12 mouse cellular contexts compared by ENCODE assay signal in the genomic region with DNA sequence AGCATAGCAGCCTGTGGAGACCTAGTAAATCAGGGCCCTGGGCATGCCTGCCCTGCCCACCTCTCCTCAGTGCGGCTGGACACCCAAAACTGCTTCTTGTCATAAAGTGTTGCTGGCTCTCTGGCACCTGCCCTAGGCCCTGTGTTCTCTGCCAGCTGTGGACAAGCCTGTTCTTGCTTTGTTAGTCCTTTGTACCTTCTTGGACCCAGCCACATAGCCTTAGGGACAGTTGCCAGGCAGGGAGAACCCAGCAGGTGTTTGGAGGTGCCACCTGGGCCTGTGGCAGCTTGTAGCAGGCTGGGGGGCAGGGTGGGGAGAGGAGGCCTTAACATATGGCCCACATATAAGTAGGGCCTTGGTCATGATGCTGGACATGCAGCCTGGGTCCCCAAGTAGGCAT.
DNase-seq lines count a peak whose midpoint lies in the region; ATAC-seq and TF ChIP-seq lines count a peak whose summit lies in the region.
"Had no signal": no experiment of that assay in that cellular context is flagged by ENCODE, and none has a peak within 500 bp of the region (broad histone marks: within the 10 kb centered on the region; RNA-seq: fewer than 3 reads in every experiment).

No protein-coding gene starts in this region.

- no peak overlapping the region for H3K4me2 ChIP-seq in heart, embryonic 11.5 days
- H3K4me2 ChIP-seq in CH12.LX (ENCODE audit: insufficient read depth, low read depth, poor library complexity, severe bottlenecking): no peak overlapping the region
- no peak overlapping the region for H3K4me2 ChIP-seq in liver, embryonic 15.5 days

- no peak for TF ChIP-seq EP300 in heart, adult 2 months (IDR thresholded peaks at IDR 0.05; ENCODE audit: insufficient read depth, low read depth, low read length)
- TF ChIP-seq EP300 in CH12.LX (IDR thresholded peaks at IDR 0.05; ENCODE audit: low read length): no peak

- no peaks in the 10 kb centered on the region for H3K27me3 ChIP-seq in heart, embryonic 11.5 days (ENCODE audit: control insufficient read depth, insufficient read depth, low read length)
- H3K27me3 ChIP-seq in heart, adult 2 months (ENCODE audit: control insufficient read depth, insufficient read depth, low read length): no peaks in the 10 kb centered on the region
- H3K27me3 ChIP-seq in CH12.LX (replicated peaks): no peaks in the 10 kb centered on the region
- peaks cover 20% of the 10 kb centered on the region for H3K27me3 ChIP-seq in hindbrain, embryonic 10.5 days (ENCODE audit: insufficient read depth, poor library complexity, severe bottlenecking)
- H3K27me3 ChIP-seq in liver, embryonic 15.5 days: no peaks in the 10 kb centered on the region

- dilution Hi-C loops in CH12.LX (cut with MboI; ENCODE audit: extremely low pct_ligation_motif_present, extremely low pct_unique_long_range_greater_than_20kb, low sequenced_read_pairs): no loop called here

- H3K79me2 ChIP-seq in heart, adult 2 months (replicated peaks; ENCODE audit: control insufficient read depth, insufficient read depth, low read length): no peaks in the 10 kb centered on the region
- no peaks in the 10 kb centered on the region for H3K79me2 ChIP-seq in CH12.LX (replicated peaks; ENCODE audit: control insufficient read depth, extremely low read depth, insufficient read depth, poor library complexity, severe bottlenecking)

- ATAC-seq in heart, embryonic 11.5 days (replicated peaks; ENCODE audit: insufficient number of reproducible peaks, low FRiP score, low TSS enrichment): no peak
- ATAC-seq in liver, embryonic 15.5 days (ENCODE audit: insufficient read depth): no peak
- ATAC-seq: activated CD4-positive, CD25-positive, alpha-beta regulatory T cell, adult 4 months had no signal

- no peak for TF ChIP-seq POLR2A in heart, adult 2 months (IDR thresholded peaks at IDR 0.05; ENCODE audit: insufficient read depth, low read depth, low read length)
- TF ChIP-seq POLR2A in CH12.LX (IDR thresholded peaks at IDR 0.05; ENCODE audit: low read depth, low read length): no peak

- peak overlapping the region; percentile 44; the same call in 1 of the 2 replicates for H3K9ac ChIP-seq in heart, embryonic 11.5 days (ENCODE audit: low read depth, low read length)
- H3K9ac ChIP-seq in heart, adult 2 months (ENCODE audit: low read depth, low read length): no peak overlapping the region
- no peak overlapping the region for H3K9ac ChIP-seq in CH12.LX (ENCODE audit: insufficient read depth, low read depth)
- H3K9ac ChIP-seq in liver, embryonic 15.5 days: peak overlapping the region; percentile 60; the same call in 1 of the 2 replicates

- H3K4me3 ChIP-seq in heart, embryonic 11.5 days (ENCODE audit: low read depth, low read length): no peak overlapping the region
- no peak overlapping the region for H3K4me3 ChIP-seq in heart, adult 2 months
- H3K4me3 ChIP-seq in CH12.LX (replicated peaks in 1 of 3; ENCODE audit: low read depth in 2 of 3, low read length in 2 of 3, poor library complexity in 1 of 3): no peak overlapping the region
- no peak overlapping the region for H3K4me3 ChIP-seq in hindbrain, embryonic 10.5 days
- H3K4me3 ChIP-seq in liver, embryonic 15.5 days (replicated peaks): no peak overlapping the region
- H3K4me3 ChIP-seq in layer of hippocampus, adult 2 months: no peak overlapping the region

- H3K4me1 ChIP-seq in heart, embryonic 11.5 days (ENCODE audit: control insufficient read depth, insufficient read depth, low read length): peaks cover 94% of the 10 kb centered on the region
- peaks cover 27% of the 10 kb centered on the region for H3K4me1 ChIP-seq in heart, adult 2 months (ENCODE audit: control insufficient read depth, insufficient read depth, low read length)
- H3K4me1 ChIP-seq in CH12.LX (ENCODE audit: control insufficient read depth in 1 of 2, insufficient read depth in 2 of 2): peaks cover 33 to 62% of the 10 kb centered on the region in 2 experiments
- peaks cover 99% of the 10 kb centered on the region for H3K4me1 ChIP-seq in hindbrain, embryonic 10.5 days (replicated peaks)
- peaks cover 98% of the 10 kb centered on the region for H3K4me1 ChIP-seq in liver, embryonic 15.5 days (replicated peaks)

- H3K9me3 ChIP-seq in heart, embryonic 11.5 days (replicated peaks; ENCODE audit: control insufficient read depth, low read length): no peaks in the 10 kb centered on the region
- no peaks in the 10 kb centered on the region for H3K9me3 ChIP-seq in CH12.LX (replicated peaks; ENCODE audit: low read length)
- H3K9me3 ChIP-seq in hindbrain, embryonic 10.5 days: no peaks in the 10 kb centered on the region
- H3K9me3 ChIP-seq in liver, embryonic 15.5 days (replicated peaks): no peaks in the 10 kb centered on the region

- H3K27ac ChIP-seq in heart, embryonic 11.5 days (ENCODE audit: low read depth, low read length): peak overlapping the region; percentile 54; the same call in 1 of the 2 replicates
- no peak overlapping the region for H3K27ac ChIP-seq in heart, adult 2 months
- H3K27ac ChIP-seq in CH12.LX (ENCODE audit: insufficient read depth, low read depth): no peak overlapping the region
- peak overlapping the region; percentile 87 for H3K27ac ChIP-seq in hindbrain, embryonic 10.5 days
- H3K27ac ChIP-seq in liver, embryonic 15.5 days (replicated peaks): peak overlapping the region; percentile 98
- no peak overlapping the region for H3K27ac ChIP-seq in layer of hippocampus, adult 2 months

- in situ Hi-C loops in CH12.LX (cut with MboI; ENCODE audit: low pct_ligation_motif_present, low pct_unique_long_range_greater_than_20kb, low sequenced_read_pairs): no loop called here

- TF ChIP-seq RAD21 in CH12.LX (IDR thresholded peaks at IDR 0.05; ENCODE audit: low read depth, low read length): no peak

- no peaks in the 10 kb centered on the region for H3K36me3 ChIP-seq in heart, embryonic 11.5 days (ENCODE audit: control insufficient read depth, insufficient read depth, low read length)
- no peaks in the 10 kb centered on the region for H3K36me3 ChIP-seq in heart, adult 2 months (ENCODE audit: control insufficient read depth, insufficient read depth, low read length)
- no peaks in the 10 kb centered on the region for H3K36me3 ChIP-seq in CH12.LX (replicated peaks in 1 of 2; ENCODE audit: control insufficient read depth in 1 of 2, insufficient read depth in 1 of 2, low read length in 1 of 2)
- no peaks in the 10 kb centered on the region for H3K36me3 ChIP-seq in hindbrain, embryonic 10.5 days
- no peaks in the 10 kb centered on the region for H3K36me3 ChIP-seq in liver, embryonic 15.5 days (replicated peaks)

- no peak for TF ChIP-seq CTCF in heart, adult 2 months (IDR thresholded peaks at IDR 0.05)
- TF ChIP-seq CTCF in CH12.LX (conservative IDR thresholded peaks at IDR 0.05 in 1 of 2, IDR thresholded peaks at IDR 0.05 in 1 of 2; ENCODE audit: low read depth in 2 of 2, low read length in 2 of 2): no peak
- no peak for TF ChIP-seq CTCF in layer of hippocampus, adult 2 months (conservative IDR thresholded peaks at IDR 0.05)

- no peak for DNase-seq in heart, adult 2 months
- no peak for DNase-seq in CH12.LX (ENCODE audit: extremely low read depth)
- DNase-seq in hindbrain, embryonic 10.5 days (ENCODE audit: low spot score): no peak
- DNase-seq in layer of hippocampus, adult 2 months (ENCODE audit: low spot score in 2 of 2): no peak
- no peak for DNase-seq in natural killer cell, adult 2 months (ENCODE audit: low spot score in 2 of 2)
- no peak for DNase-seq in cerebellum, adult 9-10 months
- DNase-seq: B cell, adult 2 months; cerebellum, postnatal 25 days; heart, adult 11 months had no signal

- 60% methylated on average over 1 of the region's 1 CpGs for WGBS in heart, embryonic 11.5 days (ENCODE audit: insufficient replicate concordance)
- 85% methylated on average over 1 of the region's 1 CpGs for WGBS in heart, adult 2 months
- WGBS in hindbrain, embryonic 10.5 days: 93% methylated on average over 1 of the region's 1 CpGs
- 86% methylated on average over 1 of the region's 1 CpGs for WGBS in liver, embryonic 15.5 days (ENCODE audit: insufficient replicate concordance)

- intact Hi-C loops in heart, adult 2 months (cut with DNase I): no loop called here

TF ChIP-seq in CH12.LX, 34 proteins besides CTCF, POLR2A, EP300 and RAD21:
- no peak for TF ChIP-seq RCOR1 (conservative IDR thresholded peaks at IDR 0.05; ENCODE audit: low read depth, low read length)
- TF ChIP-seq UBTF (IDR thresholded peaks at IDR 0.05; ENCODE audit: low read depth, low read length): no peak
- 0 out of 2 replicates have a peak, but pooled peaks have one; percentile 17 for TF ChIP-seq TCF12 (IDR thresholded peaks at IDR 0.05; ENCODE audit: low read depth, low read length)

Comparison
In these comparisons a context has a peak if more than half of its experiments do, and no peak if none do; other contexts are left out.
1. H3K27ac ChIP-seq: peak in heart, embryonic 11.5 days (single experiment), hindbrain, embryonic 10.5 days (single experiment) and liver, embryonic 15.5 days (single experiment); none in heart, adult 2 months (single experiment), CH12.LX (single experiment) and layer of hippocampus, adult 2 months (single experiment).
2. H3K9ac ChIP-seq: peak in heart, embryonic 11.5 days (single experiment) and liver, embryonic 15.5 days (single experiment); none in heart, adult 2 months (single experiment) and CH12.LX (single experiment).